Mouse (Mus musculus): Measurements from ENCODE around the gene Cers6. TPM values are rescaled to one million over a fixed set of nuclear protein-coding genes. Genes with fewer than 3 reads are reported as not detected.

Gene Cers6
- total RNA-seq (2021), result 10 to 100 TPM; 70.5 to 77.3 TPM
- long read RNA-seq, partial matches to known transcripts, result 1 of 4 reads
- long read RNA-seq, other reads (novel, unspliced or antisense), result 2 of 4 reads

GRCm38 (mm10) chr2:68860904-68861685 lies at the start of gene Cers6:
Gene Cers6, plus strand, starts transcription at chr2:68861441.
- peak; percentile 98 to 99 for DNase-seq (ENCODE audit: low spot score in 2 of 2)

GRCm38 (mm10) chr2:68814409-68814808 lies 46.8 kb upstream of the Cers6 start:
- no peak for DNase-seq (ENCODE audit: low spot score in 2 of 2)

- DNase-seq (ENCODE audit: low spot score in 2 of 2), result no peak
These were observed 42.2 kb upstream of the Cers6 start for GRCm38 (mm10) chr2:68819040-68819439.

- DNase-seq (ENCODE audit: low spot score in 2 of 2), result no peak
These were observed 38.9 kb upstream of the Cers6 start for GRCm38 (mm10) chr2:68822152-68822887.

GRCm38 (mm10) chr2:68825326-68826020 lies 35.8 kb upstream of the Cers6 start:
- DNase-seq (ENCODE audit: low spot score in 2 of 2), result no peak

GRCm38 (mm10) chr2:68843330-68843729 lies 17.9 kb upstream of the Cers6 start:
- no peak for DNase-seq (ENCODE audit: low spot score in 2 of 2)

GRCm38 (mm10) chr2:68844530-68844929 lies 16.7 kb upstream of the Cers6 start:
- no peak for DNase-seq (ENCODE audit: low spot score in 2 of 2)

GRCm38 (mm10) chr2:68845002-68845740 lies 16.1 kb upstream of the Cers6 start:
- no peak for DNase-seq (ENCODE audit: low spot score in 2 of 2)

GRCm38 (mm10) chr2:68860391-68860790 lies 850 bp upstream of the Cers6 start:
- DNase-seq (ENCODE audit: low spot score in 2 of 2), result no peak

GRCm38 (mm10) chr2:68861721-68862463 lies 651 bp downstream of the Cers6 start:
- peak; percentile 48 to 70 for DNase-seq (ENCODE audit: low spot score in 2 of 2)

- DNase-seq (ENCODE audit: low spot score in 2 of 2), result no peak
These were observed 1.4 kb downstream of the Cers6 start for GRCm38 (mm10) chr2:68862464-68863266.

- no peak for DNase-seq (ENCODE audit: low spot score in 2 of 2)
These were observed 2.3 kb downstream of the Cers6 start for GRCm38 (mm10) chr2:68863561-68863960.

GRCm38 (mm10) chr2:68864366-68864765 lies 3.1 kb downstream of the Cers6 start:
- no peak for DNase-seq (ENCODE audit: low spot score in 2 of 2)

GRCm38 (mm10) chr2:68867148-68867547 lies 5.9 kb downstream of the Cers6 start:
- DNase-seq (ENCODE audit: low spot score in 2 of 2), result no peak

GRCm38 (mm10) chr2:68870999-68871780 lies 9.9 kb downstream of the Cers6 start:
- no peak for DNase-seq (ENCODE audit: low spot score in 2 of 2)

- DNase-seq (ENCODE audit: low spot score in 2 of 2), result no peak
These were observed 11.8 kb downstream of the Cers6 start for GRCm38 (mm10) chr2:68873086-68873485.

GRCm38 (mm10) chr2:68873653-68874441 lies 12.6 kb downstream of the Cers6 start:
- DNase-seq (ENCODE audit: low spot score in 2 of 2), result no peak

- no peak for DNase-seq (ENCODE audit: low spot score in 2 of 2)
These were observed 13.3 kb downstream of the Cers6 start for GRCm38 (mm10) chr2:68874575-68874974.

All from layer of hippocampus, postnatal 10 days (tissue).